Mouse (Mus musculus) lung, adult 18-20 months (tissue): Measurements from ENCODE around the gene Fam107a.

Experiments used
- DNase-seq, 2 experiments: peaks; one replicate each; pipeline ENCODE4 v3.0.0; 2022; ENCODE audit warnings: mixed read lengths in 2 of 2

The Fam107a gene

DNA sequence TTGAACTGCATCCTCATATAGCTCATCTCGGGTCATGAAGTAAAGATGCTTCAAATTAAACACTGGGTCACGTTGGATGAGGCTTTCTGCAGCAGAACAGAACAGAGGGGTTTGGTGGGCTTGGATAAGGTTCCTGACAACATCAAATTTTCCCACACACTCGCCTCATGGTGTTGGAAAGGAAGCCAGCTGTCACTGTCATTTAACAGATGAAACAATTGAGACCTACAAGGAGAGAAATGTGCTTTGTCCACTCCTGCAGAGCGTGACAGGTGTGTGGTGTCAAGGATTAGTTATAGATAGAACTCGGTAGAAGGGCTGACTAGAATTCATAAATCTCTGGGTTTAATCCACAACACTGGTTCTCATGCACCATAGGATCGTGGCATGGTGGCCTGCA, 61.8 kb downstream of the Fam107a start:
- no peak for DNase-seq

DNA sequence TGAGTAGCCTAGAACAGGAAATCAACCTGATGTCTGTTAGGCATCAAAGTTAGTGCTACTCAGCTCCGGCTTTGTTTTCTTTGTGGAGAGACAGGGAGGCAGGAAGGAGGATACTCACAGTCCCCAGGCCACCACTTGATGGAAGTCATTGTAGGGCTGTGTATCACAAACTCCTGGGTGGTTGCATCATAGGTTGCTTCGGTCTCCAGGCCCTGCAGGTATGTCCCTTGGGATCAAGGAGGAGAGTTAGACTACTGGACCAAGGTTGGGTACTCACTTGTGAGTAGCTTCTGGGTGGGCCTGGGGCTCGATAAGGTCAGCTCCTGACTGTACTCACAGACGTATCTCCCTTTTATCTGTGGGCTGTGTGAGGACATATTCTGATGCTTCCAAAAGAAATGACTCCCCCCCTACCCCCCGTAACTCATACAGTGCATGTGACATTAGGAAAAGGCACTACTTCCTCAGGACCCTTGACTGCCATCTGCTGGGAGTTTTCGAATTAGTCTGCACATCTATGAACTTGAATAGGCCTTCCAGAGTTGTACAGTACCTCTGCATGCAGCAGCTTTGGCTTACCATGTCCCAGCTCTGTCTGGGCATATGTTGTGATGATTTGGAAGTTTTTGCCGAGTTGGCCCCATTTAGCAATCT, 62.6 kb downstream of the Fam107a start:
- DNase-seq: peak; percentile 41 to 50

DNA sequence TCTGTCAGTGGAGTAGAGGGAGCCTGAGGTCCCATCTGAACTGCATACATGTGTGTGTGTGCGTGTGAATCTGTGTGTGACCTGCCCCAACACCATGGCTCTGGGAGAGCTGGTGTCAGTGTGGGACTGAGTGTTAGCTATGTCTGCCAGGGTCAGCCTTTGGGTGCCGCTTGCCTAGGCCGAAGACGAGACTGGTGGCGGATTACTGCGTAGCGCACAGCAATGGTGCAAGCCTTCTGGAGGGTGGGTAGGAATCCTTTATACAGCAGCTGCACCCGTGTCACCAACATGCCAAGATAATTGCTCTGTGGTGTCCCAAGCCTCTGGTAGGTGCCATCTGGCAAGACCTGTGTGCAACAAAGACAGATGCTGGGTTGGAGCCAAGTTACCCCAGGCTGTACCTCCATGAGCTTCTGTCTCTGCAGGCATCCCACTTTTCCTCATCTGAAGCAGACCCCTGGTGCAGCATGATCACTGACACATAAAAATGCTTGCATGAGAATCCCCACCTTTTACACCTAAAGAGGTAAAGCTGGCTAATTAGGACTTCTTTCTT, 66.4 kb downstream of the Fam107a start:
- no peak for DNase-seq

DNA sequence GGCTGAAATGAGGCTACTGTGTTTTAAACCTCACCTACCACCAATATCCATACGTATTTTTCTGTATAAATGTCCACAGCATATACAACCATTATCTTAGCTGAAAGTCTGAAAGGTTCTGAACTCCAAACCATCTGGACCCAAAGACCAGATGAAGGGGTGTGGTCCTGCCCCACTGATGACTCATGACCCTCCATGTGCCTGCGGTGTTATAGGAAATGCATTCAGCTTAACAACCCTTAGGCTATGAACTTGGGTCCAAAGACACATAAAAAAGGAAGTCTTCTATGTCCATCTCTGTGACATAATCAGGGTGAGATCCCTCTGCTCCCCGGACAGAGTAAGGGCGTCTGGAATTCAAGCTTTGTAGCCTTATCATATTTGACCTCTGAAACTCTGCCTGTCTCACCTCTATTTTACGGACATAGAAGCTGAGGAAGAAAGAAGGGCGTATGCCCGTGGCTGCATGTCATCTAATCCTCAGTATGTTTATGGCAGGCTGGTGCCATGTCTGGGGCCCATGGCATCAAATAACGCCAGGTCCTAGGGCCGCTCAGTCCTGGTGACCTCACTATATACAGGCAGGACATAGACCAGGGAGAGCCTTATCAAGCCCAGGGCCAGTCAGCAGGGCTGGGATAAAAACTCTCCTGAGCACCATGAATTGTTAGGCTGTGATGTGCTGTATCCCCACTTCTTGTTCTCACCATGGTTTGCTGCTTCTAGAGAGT, 67.5 kb downstream of the Fam107a start:
- DNase-seq: no peak

DNA sequence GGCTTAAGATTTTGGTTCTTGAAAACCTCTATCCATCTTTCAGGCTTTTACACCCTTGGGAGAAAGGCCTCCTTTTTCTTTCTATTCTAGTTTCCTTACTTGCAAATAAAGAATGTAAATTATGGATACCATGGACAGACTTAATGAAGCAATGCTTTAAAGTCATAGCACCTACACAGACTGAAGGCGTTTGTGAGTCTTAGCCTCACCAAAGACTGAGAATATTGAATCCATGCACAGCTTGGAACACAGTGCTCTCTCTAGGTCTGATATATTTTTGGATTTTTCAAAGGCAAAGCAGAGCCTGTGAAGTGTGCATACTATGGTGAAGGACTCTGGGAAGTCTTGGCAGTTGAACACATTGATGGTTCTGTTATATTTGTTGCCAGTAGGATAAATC, 68.6 kb downstream of the Fam107a start:
- no peak for DNase-seq

DNA sequence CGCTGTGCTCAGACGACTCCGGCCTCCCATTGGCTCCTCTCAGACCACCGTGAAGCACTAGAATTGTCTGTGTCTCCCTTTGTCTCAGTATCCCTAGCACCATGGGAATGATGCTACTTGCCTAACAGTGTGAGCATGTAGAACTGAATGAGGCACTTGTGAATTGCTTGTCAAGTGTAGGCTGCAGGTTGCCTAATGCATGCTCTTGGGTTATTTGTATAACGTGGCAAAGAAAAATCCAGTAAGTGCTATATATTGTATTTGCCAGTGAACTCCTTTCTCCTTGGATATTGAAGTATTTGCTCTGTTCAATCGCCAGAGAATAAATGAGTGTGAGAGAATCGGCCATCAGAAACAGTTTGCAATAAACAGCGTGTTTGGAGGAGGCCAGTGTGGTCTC, 70.9 kb downstream of the Fam107a start:
- DNase-seq: peak in 1 of 2 experiments; percentile 35
